Mouse (Mus musculus) thymus, postnatal 36 days (tissue): ENCODE data around the gene Apoa1.

Experiments
- DNase-seq, 2 experiments: peaks; one replicate each; pipeline ENCODE4 v3.0.0; 2022; ENCODE audit warnings: mixed read lengths in 2 of 2

Gene Apoa1

DNA sequence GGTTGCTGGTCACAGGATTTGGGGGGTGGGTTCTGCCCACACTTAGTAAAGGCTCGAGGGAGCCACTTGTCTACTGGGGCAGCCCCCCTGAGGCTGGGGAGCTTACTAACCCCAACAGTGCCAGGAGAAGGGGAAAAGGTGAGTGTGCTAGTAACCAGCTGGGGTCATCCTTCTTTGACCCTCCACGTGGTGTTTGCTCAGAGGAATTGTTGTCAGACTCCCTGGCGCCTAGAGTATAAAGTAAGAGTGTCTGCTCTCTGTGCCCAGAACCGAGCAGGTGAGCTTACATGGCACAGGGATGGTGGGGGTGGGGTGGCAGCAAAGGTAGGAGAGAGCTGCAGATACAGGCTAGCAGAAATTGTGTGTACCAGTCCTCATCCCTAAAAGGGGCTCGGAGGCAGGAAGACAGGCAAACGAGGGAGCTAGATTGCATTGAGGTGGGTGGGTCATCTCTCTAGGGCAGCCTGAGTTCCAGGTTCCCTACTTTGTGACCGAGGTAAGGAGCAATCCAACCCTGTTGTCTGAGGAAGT lies 40.0 kb downstream of the Apoa1 start, which contains the start of gene Apoa5:
Gene Apoa5, plus strand, starts transcription at position 291 of the 531 bp plus-strand sequence.
- no peak for DNase-seq

DNA sequence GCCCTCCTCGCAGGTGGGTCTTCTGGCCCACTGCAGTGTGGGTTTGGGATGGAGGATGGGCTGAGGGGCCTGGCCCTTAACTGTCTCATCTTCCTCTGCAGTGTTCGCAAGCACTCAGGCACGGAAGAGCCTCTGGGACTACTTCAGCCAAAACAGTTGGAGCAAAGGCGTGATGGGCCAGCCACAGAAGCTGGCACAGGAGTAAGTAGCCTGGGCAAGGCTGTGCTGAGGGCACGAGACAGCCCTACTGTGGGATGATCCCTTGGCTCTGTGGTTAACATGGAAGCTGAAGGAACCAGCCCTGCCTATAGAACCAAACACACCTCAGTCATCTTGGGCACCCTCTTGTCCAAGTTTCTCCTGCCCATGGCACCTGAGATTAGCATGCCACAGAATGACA lies 40.7 kb downstream of the Apoa1 start:
- no peak for DNase-seq

GRCm38 (mm10) chr9:46270782-46271181 lies 42.4 kb downstream of the Apoa1 start:
- no peak for DNase-seq

GRCm38 (mm10) chr9:46272070-46272469 lies 43.7 kb downstream of the Apoa1 start:
- DNase-seq, result peak; percentile 7 to 30

GRCm38 (mm10) chr9:46272677-46273454 lies 44.5 kb downstream of the Apoa1 start, which contains the start of gene Zpr1:
Gene Zpr1 (plus strand): TSS chr9:46273064.
- peak; percentile 86 to 90 for DNase-seq

GRCm38 (mm10) chr9:46274494-46274893 lies 46.1 kb downstream of the Apoa1 start:
- DNase-seq, result no peak
